Mouse (Mus musculus): Measurements from ENCODE around the gene Pck2. TPM values are rescaled to one million over a fixed set of nuclear protein-coding genes. Genes with fewer than 3 reads are reported as not detected.

The Pck2 gene
- polyA plus RNA-seq, 1 experiment, result 27.2 TPM

DNA sequence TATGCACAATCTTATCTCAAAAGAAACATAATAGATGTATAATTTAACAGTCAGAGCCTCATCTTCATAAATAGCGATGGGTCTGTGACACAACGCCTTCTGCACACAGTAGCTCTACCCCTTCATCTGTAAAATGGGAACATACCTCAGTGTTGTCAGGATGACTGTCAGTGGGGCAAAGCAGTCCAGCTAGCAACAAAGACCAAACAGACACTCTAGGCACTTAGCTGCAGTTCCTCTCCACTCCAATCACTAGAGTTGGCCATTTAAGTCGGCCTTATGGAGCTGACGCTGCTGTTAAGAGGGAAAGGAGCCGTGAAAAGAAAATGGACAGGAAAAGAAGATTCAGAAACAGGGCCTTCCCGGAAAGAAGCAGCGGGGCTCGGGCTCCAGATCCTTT lies 11.7 kb downstream of the Pck2 start:
- no peak overlapping the region for H3K4me3 ChIP-seq (ENCODE audit: insufficient read depth, low read length)
- no peak for TF ChIP-seq POLR2A (IDR thresholded peaks at IDR 0.05; ENCODE audit: extremely low read depth, insufficient read depth, low read length)
- TF ChIP-seq CTCF (IDR thresholded peaks at IDR 0.05; ENCODE audit: extremely low read depth, insufficient read depth, low read length), result no peak
- H3K27ac ChIP-seq (ENCODE audit: insufficient read depth, low read length), result no peak overlapping the region
- H3K4me1 ChIP-seq (ENCODE audit: control insufficient read depth, insufficient read depth, low read length), result no peaks in the 10 kb centered on the region

DNA sequence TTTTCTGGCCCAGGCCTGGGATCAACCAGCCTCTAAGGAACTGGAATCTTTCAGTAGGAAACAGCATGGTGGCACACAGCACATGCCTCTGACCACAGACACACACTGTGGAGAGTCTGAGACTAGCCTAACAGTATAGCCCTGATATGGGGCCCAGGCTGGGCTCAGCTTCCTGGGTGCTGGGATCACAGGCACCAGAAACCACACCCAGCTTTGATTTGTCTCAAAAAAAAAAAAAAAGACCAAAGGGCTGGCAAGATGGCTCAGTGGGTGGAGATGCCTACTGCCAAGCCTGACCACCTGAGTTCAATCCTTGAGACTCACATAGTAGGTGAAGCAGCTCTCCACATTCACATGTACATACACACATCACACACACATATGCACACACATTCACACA lies 14.6 kb downstream of the Pck2 start:
- H3K4me3 ChIP-seq (ENCODE audit: insufficient read depth, low read length), result no peak overlapping the region
- TF ChIP-seq POLR2A (IDR thresholded peaks at IDR 0.05; ENCODE audit: extremely low read depth, insufficient read depth, low read length), result no peak
- TF ChIP-seq CTCF (IDR thresholded peaks at IDR 0.05; ENCODE audit: extremely low read depth, insufficient read depth, low read length), result no peak
- no peaks in the 10 kb centered on the region for H3K4me1 ChIP-seq (ENCODE audit: control insufficient read depth, insufficient read depth, low read length)
- no peak overlapping the region for H3K27ac ChIP-seq (ENCODE audit: insufficient read depth, low read length)

DNA sequence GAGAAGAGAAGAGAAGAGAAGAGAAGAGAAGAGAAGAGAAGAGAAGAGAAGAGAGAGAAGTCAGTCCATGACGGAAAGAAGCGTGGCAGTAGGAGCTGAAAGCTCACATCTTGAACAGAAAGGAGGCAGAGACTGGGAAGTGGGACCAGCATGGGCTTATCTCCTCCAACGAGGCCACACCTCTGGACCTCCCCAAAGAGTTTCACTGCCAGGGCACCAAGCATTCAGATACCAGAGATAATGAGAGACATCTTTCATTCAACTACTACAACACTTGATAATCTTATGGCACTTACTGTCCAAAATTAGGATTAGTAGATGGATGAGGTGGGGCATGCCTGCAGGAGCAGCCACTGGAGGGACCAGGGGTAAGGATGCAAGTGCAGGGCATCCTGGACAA lies 15.7 kb downstream of the Pck2 start:
- TF ChIP-seq POLR2A (IDR thresholded peaks at IDR 0.05; ENCODE audit: extremely low read depth, insufficient read depth, low read length) (no peak), CTCF (IDR thresholded peaks at IDR 0.05; ENCODE audit: extremely low read depth, insufficient read depth, low read length) (no peak)
- no peaks in the 10 kb centered on the region for H3K4me1 ChIP-seq (ENCODE audit: control insufficient read depth, insufficient read depth, low read length)
- H3K27ac ChIP-seq (ENCODE audit: insufficient read depth, low read length), result no peak overlapping the region
- H3K4me3 ChIP-seq (ENCODE audit: insufficient read depth, low read length), result no peak overlapping the region

- no peak overlapping the region for H3K4me3 ChIP-seq (ENCODE audit: insufficient read depth, low read length)
- H3K27ac ChIP-seq (ENCODE audit: insufficient read depth, low read length), result no peak overlapping the region
- H3K4me1 ChIP-seq (ENCODE audit: control insufficient read depth, insufficient read depth, low read length), result peaks cover 3% of the 10 kb centered on the region; the same call in 1 of the 2 replicates
- TF ChIP-seq POLR2A (IDR thresholded peaks at IDR 0.05; ENCODE audit: extremely low read depth, insufficient read depth, low read length) (no peak), CTCF (IDR thresholded peaks at IDR 0.05; ENCODE audit: extremely low read depth, insufficient read depth, low read length) (peak; percentile 85)
These were observed 16.9 kb downstream of the Pck2 start for GRCm38 (mm10) chr14:55557003-55557402.

GRCm38 (mm10) chr14:55557587-55557986 lies 17.5 kb downstream of the Pck2 start:
- Histone ChIP-seq H3K4me3 (ENCODE audit: insufficient read depth, low read length) (no peak overlapping the region), H3K27ac (ENCODE audit: insufficient read depth, low read length) (no peak overlapping the region), H3K4me1 (ENCODE audit: control insufficient read depth, insufficient read depth, low read length) (peaks cover 3% of the 10 kb centered on the region; the same call in 1 of the 2 replicates)
- no peak for TF ChIP-seq CTCF (IDR thresholded peaks at IDR 0.05; ENCODE audit: extremely low read depth, insufficient read depth, low read length)
- no peak for TF ChIP-seq POLR2A (IDR thresholded peaks at IDR 0.05; ENCODE audit: extremely low read depth, insufficient read depth, low read length)

DNA sequence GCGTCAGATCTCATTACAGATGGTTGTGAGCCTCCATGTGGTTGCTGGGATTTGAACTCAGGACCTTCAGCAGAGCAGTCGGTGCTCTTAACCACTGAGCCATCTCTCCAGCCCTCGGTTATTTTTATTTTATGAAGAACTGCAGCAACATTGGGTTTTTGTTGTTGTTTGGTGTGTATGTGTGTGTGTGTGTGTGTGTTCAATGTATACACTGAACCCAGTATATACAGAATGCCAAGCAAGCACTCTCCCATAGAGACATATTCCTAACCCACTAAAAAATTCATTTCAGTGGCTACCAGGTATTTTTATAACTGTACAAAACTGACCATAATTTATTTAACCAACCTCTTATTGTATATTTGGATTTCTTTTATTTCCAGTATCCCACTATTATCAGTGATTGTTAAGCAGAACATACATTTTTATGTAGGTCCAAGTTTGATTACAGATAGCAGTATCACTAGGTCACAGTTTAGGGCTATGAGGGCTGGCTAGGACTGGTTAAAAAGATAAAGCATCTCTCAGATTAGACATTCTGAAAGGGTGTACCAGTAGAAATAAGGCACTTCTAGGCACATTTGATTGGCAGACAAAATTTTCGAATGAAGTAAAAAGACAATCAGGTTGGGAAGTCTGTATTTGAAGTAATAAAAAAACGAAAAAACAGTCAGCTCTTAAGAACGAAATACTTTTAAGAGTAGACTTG lies 18.8 kb downstream of the Pck2 start:
- H3K4me3 ChIP-seq (ENCODE audit: insufficient read depth, low read length), result peak overlapping the region; percentile 67; the same call in 1 of the 2 replicates
- TF ChIP-seq POLR2A (IDR thresholded peaks at IDR 0.05; ENCODE audit: extremely low read depth, insufficient read depth, low read length), result no peak
- no peak for TF ChIP-seq CTCF (IDR thresholded peaks at IDR 0.05; ENCODE audit: extremely low read depth, insufficient read depth, low read length)
- H3K27ac ChIP-seq (ENCODE audit: insufficient read depth, low read length), result no peak overlapping the region
- H3K4me1 ChIP-seq (ENCODE audit: control insufficient read depth, insufficient read depth, low read length), result peaks cover 3% of the 10 kb centered on the region; the same call in 1 of the 2 replicates

- no peak for TF ChIP-seq CTCF (IDR thresholded peaks at IDR 0.05; ENCODE audit: extremely low read depth, insufficient read depth, low read length)
- TF ChIP-seq POLR2A (IDR thresholded peaks at IDR 0.05; ENCODE audit: extremely low read depth, insufficient read depth, low read length), result peak; percentile 77
- Histone ChIP-seq H3K4me3 (ENCODE audit: insufficient read depth, low read length) (peak within 1 kb of the TSS; percentile 67), H3K4me1 (ENCODE audit: control insufficient read depth, insufficient read depth, low read length) (peaks cover 3% of the 10 kb centered on the region; the same call in 1 of the 2 replicates), H3K27ac (ENCODE audit: insufficient read depth, low read length) (peak within 1 kb of the TSS; percentile 89)
These were observed 19.7 kb downstream of the Pck2 start, which contains the start of gene Dcaf11 for GRCm38 (mm10) chr14:55559799-55560201. Gene Dcaf11 (plus strand): TSS chr14:55560006.

GRCm38 (mm10) chr14:55560202-55561073 lies 20.4 kb downstream of the Pck2 start, which contains the start of gene A730061H03Rik:
Gene A730061H03Rik (minus strand): TSS chr14:55560406.
- H3K27ac ChIP-seq (ENCODE audit: insufficient read depth, low read length), result peak within 1 kb of the TSS; percentile 89

DNA sequence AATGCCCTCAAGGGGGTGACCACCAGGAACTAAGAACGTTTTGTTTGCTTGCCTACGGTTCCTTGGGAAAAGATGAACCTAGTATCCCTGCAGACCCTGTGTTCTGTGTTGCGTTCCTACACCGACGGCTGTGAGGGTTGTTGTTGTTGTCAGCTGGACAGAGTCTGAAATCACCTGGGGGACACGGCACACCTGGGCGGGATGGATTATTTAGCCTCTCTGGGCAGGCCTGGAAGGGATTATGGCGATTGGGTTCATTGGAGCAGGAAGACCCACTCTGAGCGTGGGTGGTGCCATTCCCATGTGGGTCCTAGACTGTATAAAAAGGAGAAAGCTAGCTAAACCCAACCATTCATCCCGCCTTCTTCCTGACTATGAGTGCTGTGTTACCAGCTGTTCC lies 21.8 kb downstream of the Pck2 start:
- Histone ChIP-seq H3K4me3 (ENCODE audit: insufficient read depth, low read length) (no peak overlapping the region; the same call in 1 of the 2 replicates), H3K27ac (ENCODE audit: insufficient read depth, low read length) (no peak overlapping the region), H3K4me1 (ENCODE audit: control insufficient read depth, insufficient read depth, low read length) (peaks cover 3% of the 10 kb centered on the region; the same call in 1 of the 2 replicates)
- TF ChIP-seq POLR2A (IDR thresholded peaks at IDR 0.05; ENCODE audit: extremely low read depth, insufficient read depth, low read length) (no peak), CTCF (IDR thresholded peaks at IDR 0.05; ENCODE audit: extremely low read depth, insufficient read depth, low read length) (no peak)

More at GRCm38 (mm10) chr14:55560202-55561073, 20.4 kb downstream of the Pck2 start, which contains the start of gene A730061H03Rik:
- Histone ChIP-seq H3K4me1 (ENCODE audit: control insufficient read depth, insufficient read depth, low read length) (peaks cover 3% of the 10 kb centered on the region; the same call in 1 of the 2 replicates), H3K4me3 (ENCODE audit: insufficient read depth, low read length) (peak within 1 kb of the TSS; percentile 67)
- TF ChIP-seq CTCF (IDR thresholded peaks at IDR 0.05; ENCODE audit: extremely low read depth, insufficient read depth, low read length) (no peak), POLR2A (IDR thresholded peaks at IDR 0.05; ENCODE audit: extremely low read depth, insufficient read depth, low read length) (peak; percentile 95)
